Mouse (Mus musculus) cerebellum, postnatal 36 days (tissue): Measurements from ENCODE around the gene Agfg1.
A peak's percentile ranks its signal among the peaks of the same experiment; 100 is the strongest.

Experiments used
- DNase-seq, 2 experiments: peaks; one replicate each; pipeline ENCODE4 v3.0.0; 2021 to 2022; ENCODE audit warnings: mixed read lengths in 2 of 2

Gene Agfg1

GRCm38 (mm10) chr1:82825783-82826182 lies 13.5 kb upstream of the Agfg1 start:
- no peak for DNase-seq

- DNase-seq = no peak
Measured at GRCm38 (mm10) chr1:82826911-82827310, 12.4 kb upstream of the Agfg1 start.

GRCm38 (mm10) chr1:82830771-82831170 lies 8.5 kb upstream of the Agfg1 start:
- no peak for DNase-seq

- DNase-seq = no peak
Measured at GRCm38 (mm10) chr1:82831547-82832240, 7.6 kb upstream of the Agfg1 start.

- DNase-seq = no peak
Measured at GRCm38 (mm10) chr1:82832495-82833021, 6.7 kb upstream of the Agfg1 start.

GRCm38 (mm10) chr1:82833501-82833900 lies 5.8 kb upstream of the Agfg1 start:
- DNase-seq = no peak

GRCm38 (mm10) chr1:82834572-82834971 lies 4.7 kb upstream of the Agfg1 start:
- DNase-seq = no peak

- no peak for DNase-seq
Measured at GRCm38 (mm10) chr1:82836342-82837217, 2.7 kb upstream of the Agfg1 start.

- no peak for DNase-seq
Measured at GRCm38 (mm10) chr1:82837579-82837978, 1.7 kb upstream of the Agfg1 start.

GRCm38 (mm10) chr1:82838469-82839295 lies 601 bp upstream of the Agfg1 start:
- DNase-seq = no peak

GRCm38 (mm10) chr1:82839614-82840421 lies 535 bp downstream of the Agfg1 start:
- DNase-seq = no peak

GRCm38 (mm10) chr1:82855729-82856128 lies 16.4 kb downstream of the Agfg1 start:
- no peak for DNase-seq

- no peak for DNase-seq
Measured at GRCm38 (mm10) chr1:82858236-82858635, 19.0 kb downstream of the Agfg1 start.

GRCm38 (mm10) chr1:82860391-82860790 lies 21.1 kb downstream of the Agfg1 start:
- DNase-seq = no peak

GRCm38 (mm10) chr1:82870202-82870601 lies 30.9 kb downstream of the Agfg1 start:
- DNase-seq = no peak

GRCm38 (mm10) chr1:82879172-82879571 lies 39.9 kb downstream of the Agfg1 start:
- DNase-seq = no peak

- DNase-seq = no peak
Measured at GRCm38 (mm10) chr1:82880196-82880595, 40.9 kb downstream of the Agfg1 start.

- peak; percentile 15 to 18 for DNase-seq
Measured at GRCm38 (mm10) chr1:82893269-82893668, 54.0 kb downstream of the Agfg1 start.

GRCm38 (mm10) chr1:82900567-82900966 lies 61.3 kb downstream of the Agfg1 start:
- DNase-seq = no peak

GRCm38 (mm10) chr1:82901201-82901600 lies 61.9 kb downstream of the Agfg1 start:
- DNase-seq = no peak

GRCm38 (mm10) chr1:82905886-82906285 lies 66.6 kb downstream of the Agfg1 start:
- DNase-seq = no peak

- DNase-seq = no peak
Measured at GRCm38 (mm10) chr1:82913025-82913424, 73.7 kb downstream of the Agfg1 start, which contains the start of gene A030005L19Rik. TSS of gene A030005L19Rik (plus strand) at chr1:82913325.
